Mouse (Mus musculus) spleen, embryonic (tissue): ENCODE data around the gene Rdh13.

ENCODE experiments used
- CTCF ChIA-PET: fragments of 350-600 bp; sonication (Branson Sonifier 250); formaldehyde crosslinking; loops from one replicate; lab custom pipeline; 2022; lab: Charles Lee

The Rdh13 gene

DNA sequence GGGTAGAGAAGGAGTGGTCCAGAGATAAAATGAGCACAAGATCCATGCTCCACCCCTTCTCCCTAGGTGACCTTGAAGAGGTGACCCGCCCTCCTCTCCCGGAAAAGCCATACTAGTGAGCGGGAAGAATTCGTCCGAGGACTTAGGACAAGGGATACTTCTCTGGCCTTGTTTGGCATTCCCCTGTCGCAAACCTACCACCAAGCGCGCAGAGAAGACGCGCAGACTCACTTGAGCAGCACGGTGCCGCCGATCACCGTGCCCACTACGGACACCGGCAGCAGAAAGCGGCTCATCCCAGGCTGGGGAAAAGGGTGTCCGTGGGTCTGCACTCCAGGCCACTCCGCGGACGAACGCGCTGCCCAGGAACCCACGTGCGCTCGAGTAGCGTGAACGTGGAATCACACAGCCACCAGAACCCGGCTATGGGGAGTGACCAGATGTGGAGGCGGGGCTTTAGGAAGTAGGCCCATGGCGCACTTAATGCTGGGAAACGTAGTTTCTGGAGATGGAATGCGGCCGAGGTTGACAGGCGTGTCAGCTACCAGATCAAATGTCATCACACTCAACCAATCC lies at the start of gene Rdh13:
Gene Rdh13 (minus strand): TSS at position 434 of the 576 bp plus-strand sequence.
- CTCF ChIA-PET: interaction anchor here (0.6 to 0.7 kb wide), 2 partner anchors 63 to 850 kb away, joined by 5 to 7 read pairs; no protein-coding TSS in a partner anchor

DNA sequence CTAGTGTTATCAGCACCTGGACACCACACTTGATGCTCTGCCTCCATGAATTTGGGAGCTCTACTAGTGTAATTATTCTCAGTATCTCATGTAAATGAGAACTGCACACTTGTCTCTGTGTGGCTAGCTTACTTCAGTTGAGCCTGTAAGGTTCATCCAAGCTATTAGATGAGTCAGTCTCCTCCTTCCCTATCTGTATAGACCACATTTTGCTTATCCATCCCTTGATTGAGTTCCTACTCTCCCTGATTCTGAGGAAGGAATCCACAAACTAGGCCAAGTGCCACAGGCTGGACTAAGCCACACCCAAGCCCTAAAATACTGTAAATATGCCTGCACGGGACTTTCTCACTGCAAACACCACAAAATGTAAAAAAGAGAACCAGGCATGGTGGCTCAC lies 48.5 kb upstream of the Rdh13 start:
- CTCF ChIA-PET: interaction anchor here (1.0 kb wide), 1 partner anchor 16 kb away, joined by 3 read pairs; no protein-coding TSS in a partner anchor

DNA sequence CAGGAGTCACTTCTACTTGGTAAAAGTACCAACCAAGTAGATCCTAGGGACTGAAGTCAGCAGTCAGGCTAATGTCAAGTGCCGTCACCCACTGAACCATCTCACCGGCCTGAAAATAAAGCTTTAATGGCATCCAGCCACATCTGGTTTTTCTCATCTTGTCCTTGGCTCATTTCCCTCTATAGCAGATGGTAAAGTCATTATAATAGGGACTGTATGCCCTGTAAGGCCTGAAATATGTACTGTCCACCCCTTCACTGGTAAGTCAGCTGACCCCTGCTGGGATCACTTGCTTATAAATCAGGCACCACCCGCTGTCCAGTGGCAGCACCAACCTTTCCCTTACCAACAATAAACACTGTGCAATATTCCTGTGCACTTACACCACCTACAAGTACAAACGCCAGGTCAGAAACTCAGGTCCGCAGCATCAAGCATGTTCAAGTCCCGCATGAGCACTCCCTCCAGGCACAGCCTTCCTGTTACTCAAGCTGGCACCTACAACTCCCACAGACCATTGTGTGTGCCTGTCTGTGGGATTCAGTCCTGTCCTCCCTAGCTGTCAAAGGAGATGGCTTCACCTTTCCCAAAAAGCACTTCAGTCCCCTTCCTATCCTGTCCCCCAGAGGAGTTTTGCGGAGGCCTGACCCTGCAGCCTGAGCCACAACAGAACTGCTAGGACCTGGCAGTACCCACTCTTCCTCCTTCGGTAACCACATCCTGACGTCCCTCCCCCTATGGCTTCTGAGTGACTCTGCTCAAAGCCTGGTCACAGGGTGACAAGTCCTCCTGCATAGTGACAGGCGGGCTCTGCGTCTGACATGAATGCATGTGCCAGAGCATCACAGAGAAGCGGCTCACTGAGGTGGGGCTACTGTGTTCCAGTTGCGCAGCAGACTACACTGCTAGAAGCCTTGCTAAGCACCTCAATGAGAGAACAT lies 47.1 kb upstream of the Rdh13 start:
- CTCF ChIA-PET: interaction anchor here (0.7 kb wide), 1 partner anchor 506 kb away, joined by 4 read pairs; no protein-coding TSS in a partner anchor

DNA sequence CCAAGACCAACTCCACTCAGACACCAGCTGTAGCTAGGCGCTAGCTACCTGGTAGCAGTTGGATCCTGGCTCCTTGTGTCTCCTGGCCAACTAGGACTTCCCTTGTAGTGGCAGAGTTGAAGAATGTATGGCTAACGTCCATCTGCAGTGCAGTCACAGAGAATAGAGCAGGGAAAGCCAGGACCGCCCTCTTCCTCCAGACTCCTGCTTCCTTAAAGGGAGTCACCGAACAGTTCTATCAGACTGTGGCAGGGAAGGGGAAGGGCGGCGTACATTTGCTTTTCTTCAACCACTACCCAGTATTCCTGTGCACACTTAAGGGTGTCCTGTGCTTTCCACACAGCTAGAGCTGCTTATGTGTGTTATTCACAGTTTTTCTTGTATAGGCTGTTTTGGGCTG lies 45.9 kb upstream of the Rdh13 start:
- CTCF ChIA-PET: no interaction called here

DNA sequence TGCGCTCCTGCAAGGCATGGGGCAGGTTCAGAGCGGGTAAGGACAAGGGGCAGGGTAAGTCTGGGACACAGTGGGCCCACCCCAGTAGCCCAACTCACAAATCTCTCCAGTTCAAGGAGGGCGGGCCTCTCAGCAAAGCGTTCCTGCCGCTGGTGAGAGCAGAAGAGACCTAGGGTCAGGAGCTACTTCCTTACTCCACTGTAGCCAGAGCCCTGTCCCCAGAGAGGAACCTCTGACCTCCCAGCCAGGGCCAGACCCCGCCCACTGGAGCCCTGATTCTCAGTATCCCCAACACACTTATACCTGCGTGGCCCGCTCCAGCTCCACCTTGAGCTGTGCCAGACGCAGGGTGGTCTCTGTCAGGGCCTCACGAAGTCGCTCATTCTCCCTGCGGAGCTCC lies 36.8 kb upstream of the Rdh13 start:
- CTCF ChIA-PET: no interaction called here

DNA sequence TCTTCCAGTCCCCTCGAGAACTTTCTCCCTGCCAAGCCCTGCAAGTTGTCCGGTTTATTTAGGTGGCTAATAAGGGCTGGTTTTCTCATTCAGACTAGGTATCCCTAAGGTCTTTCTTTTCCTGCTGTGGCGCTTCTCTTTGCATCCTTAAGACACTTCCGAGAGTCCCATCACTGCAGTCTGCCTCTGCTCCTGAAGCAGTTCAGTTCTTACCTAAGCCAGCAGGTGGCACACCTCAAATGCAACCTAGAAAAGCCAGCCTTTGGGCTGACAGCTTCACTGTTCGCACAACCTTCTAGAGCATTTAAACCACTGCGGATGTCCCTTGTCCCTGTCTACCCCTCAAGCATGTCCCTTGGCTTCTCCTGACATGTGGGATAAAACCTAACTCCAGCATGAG lies 34.2 kb upstream of the Rdh13 start:
- CTCF ChIA-PET: no interaction called here

DNA sequence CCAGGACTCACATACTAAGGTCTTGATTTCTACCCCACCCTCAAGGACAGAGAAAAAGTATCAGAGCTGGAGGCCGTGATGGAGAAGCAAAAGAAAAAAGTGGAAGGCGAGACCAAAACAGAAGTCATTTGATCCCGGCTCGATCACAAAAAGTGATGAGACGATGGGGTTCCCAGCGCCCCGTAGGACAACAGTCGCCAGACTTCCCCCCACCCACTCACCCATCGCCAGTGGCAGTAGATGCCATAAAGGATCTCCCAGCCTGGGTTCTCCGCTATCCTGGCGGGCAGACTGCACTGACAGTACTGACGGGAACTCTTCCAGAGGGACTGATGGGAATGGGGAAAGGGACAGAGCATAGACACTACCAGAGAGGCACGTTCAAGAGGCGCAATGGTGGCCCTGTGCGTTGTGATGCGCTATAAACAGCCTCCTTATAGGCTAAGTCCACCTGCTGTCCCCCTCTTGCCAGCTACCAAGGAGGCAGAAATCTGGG lies 33.4 kb upstream of the Rdh13 start:
- CTCF ChIA-PET: no interaction called here

DNA sequence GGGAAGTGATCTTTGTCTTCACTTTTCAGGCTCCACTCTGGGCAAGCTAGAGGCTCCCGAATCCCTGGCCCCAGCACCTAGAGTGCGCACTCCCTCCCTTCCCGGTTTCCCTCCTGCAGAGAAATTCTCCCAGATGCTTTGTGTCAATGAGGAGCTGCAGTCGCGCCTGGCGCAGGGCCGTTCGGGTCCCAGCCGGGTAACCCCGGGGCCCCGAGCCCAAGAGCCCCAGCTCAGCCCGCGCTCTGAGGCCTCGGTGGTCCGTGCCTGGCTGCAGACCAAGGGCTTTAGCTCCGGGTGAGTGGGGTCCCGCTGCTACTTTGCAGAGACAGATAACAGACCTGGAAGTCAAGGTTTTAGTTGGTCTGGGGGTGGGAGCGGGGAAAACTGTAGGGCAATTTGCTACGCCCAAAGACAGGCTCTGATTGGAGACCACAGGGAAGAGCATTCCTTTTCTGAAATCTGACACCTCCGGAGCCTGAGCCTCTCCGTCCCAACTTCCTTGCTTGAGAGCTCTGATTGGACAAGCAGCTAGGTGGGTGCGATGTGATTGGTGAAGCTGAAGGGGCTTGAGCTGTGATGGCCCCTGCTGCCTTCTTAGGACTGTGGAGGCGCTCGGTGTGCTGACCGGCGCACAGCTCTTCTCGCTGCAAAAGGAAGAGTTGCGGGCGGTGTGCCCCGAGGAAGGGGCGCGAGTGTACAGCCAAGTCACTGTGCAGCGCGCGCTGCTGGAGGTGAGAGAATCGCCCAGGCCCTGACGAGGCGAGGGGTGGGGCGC lies 32.8 kb upstream of the Rdh13 start:
- CTCF ChIA-PET: interaction anchor here (0.5 to 1.3 kb wide), 2 partner anchors 15 to 22 kb away, joined by 3 to 7 read pairs; no protein-coding TSS in a partner anchor

DNA sequence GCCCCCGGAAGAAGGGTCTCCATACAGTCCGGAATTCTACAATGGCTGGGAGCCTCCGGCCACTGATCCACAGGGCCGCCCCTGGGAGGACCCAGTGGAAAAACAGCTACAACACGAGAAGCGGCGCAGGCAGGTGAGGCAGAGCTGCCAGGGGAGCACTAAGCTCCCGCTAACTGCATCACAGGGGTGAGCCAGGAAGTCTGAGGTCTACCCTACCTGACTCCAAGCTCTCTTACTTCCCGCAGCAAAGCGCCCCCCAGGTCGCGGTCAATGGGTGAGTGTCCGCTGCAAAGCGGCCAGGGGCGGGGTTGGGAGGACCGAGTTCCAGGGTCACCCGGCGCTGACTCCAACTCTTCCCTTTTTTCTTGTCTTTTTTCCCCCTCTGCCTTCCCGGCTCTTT lies 28.5 kb upstream of the Rdh13 start:
- CTCF ChIA-PET: interaction anchor here (0.7 kb wide), 1 partner anchor 38 kb away, joined by 6 read pairs; no protein-coding TSS in a partner anchor

DNA sequence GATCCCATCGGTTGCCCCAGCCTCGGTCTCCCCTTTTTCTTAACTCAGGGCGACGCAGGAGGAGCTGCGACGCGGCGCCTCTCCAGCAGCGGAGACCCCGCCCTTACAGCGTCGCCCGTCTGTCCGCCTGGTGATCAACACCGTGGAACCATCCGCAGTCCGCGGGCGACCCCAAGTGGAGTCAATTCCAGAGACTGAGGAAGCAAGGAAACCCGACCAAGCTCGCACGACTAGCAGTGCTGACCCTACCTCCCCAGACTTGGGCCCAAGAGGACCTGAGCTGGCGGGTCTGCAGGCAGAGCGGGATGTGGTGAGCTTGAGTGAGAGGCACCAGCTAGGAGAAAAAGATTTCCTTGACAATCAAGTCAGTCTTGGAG lies 25.7 kb upstream of the Rdh13 start:
- CTCF ChIA-PET: no interaction called here

DNA sequence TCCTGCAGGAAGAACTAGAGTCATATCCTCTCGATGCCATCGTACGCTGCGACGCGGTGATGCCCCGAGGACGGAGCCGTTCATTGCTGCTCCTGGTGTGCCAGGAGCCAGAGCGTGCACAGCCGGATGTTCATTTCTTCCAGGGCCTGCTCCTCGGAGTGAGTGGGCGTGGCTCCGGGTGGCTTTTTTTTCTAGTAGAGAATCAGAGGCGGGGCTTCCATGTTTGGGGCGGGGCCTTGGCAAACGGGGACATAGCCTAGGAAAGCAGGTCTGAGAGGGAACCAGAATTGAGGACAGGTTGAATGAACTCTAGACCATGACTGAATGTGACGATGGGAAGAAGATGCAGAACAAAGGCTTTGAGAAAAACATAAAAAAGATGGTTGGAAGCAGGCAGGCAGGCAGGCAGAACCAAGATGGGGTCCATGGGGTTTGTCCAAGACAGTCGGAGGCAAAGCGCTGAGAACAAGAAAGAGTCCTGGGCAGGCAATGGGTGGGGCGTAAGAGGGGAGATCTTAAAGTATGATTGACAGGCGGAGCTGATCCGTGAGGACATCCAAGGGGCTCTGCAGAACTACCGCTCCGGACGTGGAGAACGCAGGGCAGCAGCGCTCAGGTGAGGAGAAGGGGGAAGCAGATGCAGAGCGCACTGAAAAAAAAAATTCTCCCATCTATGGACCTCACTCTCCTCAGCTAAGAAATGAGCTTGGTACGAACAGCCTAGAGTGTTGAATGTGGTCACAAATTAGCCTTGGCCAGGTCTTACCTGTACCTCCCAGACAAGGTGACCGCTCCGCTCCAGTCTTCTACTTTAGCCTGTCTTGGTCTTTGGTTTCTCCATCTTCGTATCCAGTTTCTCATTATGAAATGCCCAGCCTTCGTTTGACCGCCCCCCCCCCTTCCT lies 25.1 kb upstream of the Rdh13 start:
- CTCF ChIA-PET: no interaction called here

DNA sequence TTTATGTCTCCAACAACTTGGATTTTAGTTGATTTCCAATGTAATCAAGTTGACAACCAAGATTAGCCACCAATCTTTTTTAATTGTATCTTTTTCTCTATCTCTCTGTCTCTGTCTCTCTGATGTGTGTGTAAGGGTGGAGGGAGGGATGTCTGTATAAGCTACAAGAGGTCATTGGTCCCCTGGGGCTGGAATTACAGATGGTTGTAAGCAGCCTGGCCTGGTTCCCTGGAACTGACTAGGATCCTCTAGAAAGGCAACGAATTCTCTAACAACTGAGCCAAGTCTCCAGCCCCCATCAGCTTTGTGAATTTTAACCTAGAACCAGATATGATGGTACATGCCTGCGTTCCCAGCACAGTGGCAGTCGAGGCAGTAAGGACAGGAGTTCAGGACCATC lies 22.4 kb upstream of the Rdh13 start:
- CTCF ChIA-PET: no interaction called here

DNA sequence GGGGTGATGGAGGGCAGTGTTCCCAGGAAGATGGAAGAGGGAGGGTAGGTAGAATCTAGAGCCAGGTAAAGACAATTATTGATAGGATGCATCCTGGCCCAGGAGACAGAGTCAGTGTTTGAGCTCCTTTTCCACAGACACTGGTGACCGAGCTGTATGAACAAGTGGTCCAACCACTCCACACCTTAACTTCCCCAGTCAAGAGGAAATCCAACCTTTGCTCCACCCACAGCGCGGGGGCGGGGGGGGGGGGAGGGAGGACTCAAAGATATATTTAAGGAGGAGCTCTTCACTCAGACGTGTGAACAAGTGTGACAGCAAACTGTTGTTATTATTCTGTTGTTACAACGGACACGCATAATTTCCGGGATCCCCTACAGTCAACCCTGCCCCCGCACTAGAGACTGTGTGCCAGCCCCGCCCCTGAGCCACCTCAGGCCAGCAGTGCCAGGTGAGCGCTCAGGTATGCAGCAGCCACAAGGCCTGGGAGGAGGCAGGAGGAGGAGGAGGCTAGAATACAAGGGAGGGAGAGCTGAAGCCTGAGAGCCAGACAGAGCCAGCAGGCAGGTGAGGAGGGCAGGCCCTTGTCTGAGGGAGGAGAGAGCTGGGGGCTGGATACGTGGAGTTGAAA lies 18.9 kb upstream of the Rdh13 start:
- CTCF ChIA-PET: interaction anchor here (0.6 to 1.1 kb wide), 5 partner anchors 13 to 1880 kb away, joined by 3 to 6 read pairs (median 3); no protein-coding TSS in a partner anchor

DNA sequence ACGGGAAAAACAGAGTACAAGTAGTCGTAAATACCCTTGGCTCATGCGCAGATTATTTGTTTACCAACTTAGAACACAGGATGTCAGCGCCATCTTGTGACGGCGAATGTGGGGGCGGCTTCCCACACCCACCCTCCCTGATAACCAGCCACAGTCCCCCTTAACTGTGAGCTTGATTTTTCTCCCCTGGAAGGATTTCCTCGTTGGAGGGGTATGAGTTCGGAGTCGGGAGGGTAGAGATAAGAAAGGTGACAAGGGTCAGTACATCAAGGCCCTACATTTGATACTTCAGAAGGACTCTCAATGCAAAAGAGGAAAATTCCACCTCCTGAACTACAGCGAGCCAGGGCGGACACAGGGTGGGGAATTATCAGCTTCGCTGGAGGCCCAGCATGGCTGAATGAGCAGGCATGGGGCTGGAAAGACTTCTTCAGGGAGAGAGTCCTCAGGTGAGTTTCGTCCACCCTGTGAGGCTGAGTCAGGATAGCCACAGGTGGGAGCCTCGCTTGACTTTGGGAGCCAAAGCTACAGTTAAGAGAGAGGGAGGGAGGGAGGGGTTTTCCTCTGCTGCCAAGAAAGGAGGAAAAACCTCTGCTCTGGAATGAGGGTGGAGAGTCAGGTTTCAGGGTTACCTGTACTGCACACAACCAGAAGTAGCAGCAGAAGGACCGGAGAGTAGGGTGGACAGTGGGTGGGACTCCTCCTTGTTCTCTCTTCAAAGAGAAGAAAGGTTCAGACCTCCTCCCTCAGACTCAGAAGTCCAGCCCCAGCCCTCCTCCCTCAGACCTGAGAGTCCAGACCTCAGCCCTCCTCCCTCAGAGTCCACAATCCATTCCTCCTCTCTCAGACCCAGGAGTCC lies 15.4 kb upstream of the Rdh13 start, which contains the start of gene Eps8l1:
Gene Eps8l1 (plus strand): TSS at position 99 of the 859 bp plus-strand sequence.
- CTCF ChIA-PET: interaction anchor here (0.5 to 0.6 kb wide), 2 partner anchors 63 to 465 kb away, joined by 4 read pairs; partner anchors contain the start of gene Tnni3

DNA sequence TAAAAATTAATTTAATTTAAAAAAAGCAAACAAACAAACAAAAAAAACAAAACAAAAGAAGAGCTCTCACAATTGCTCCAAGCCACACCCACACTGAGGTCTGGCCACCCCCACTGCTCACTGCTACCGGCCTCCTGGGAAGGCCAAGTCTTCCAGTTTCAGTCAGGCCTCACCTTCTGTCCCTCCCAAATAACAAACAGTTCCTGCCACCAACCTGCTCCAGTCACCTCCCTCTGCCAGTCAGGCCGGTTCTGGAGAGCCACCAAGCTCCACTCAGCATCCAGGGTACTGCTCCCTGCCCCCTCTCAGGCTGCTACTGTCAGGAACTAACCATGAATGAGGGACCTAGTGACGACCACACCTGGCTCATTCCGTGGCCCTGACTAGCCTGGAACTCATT lies 7.2 kb upstream of the Rdh13 start:
- CTCF ChIA-PET: no interaction called here

DNA sequence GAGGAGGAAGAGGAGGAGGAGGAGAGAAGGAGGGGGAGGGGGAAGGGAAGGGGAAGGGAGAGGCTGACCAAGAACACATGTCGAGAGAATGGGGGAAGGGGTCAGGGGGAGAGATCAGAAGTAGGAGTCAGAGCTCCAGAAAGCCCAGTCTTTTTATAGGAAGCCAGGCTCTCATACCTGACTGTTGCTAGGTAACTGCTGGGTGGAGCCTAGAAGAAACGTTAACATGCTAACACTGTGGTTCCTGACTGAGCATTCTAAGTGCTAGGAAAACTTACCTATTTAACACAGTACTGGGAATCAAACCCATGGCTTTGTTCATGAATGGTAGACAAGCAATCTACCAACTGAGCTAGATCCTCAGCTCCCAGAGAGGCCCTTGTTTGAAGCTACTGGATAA lies 3.8 kb upstream of the Rdh13 start:
- CTCF ChIA-PET: interaction anchor here (0.7 kb wide), 1 partner anchor 411 kb away, joined by 25 read pairs; no protein-coding TSS in a partner anchor

DNA sequence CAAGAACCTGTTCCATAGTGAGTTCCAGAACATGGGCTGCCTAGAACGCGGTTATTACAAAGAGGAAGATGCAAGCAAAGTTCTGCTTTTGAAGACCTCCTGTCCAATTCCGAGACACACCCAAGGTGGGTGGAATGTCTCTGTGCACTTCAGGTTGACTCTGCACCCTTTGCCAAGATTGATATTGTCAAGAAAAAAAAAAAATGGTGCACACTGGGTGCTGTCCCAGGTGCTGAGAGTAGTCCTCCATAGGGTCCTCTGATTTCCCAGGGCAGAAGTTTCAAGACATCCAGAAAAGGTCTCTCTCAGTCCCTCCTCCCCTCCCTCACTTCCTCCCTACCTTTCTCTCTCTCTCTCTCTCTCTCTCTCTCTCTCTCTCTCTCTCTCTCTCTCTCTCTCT lies 3.0 kb upstream of the Rdh13 start:
- CTCF ChIA-PET: interaction anchor here (0.7 kb wide), 1 partner anchor 412 kb away, joined by 25 read pairs; no protein-coding TSS in a partner anchor

DNA sequence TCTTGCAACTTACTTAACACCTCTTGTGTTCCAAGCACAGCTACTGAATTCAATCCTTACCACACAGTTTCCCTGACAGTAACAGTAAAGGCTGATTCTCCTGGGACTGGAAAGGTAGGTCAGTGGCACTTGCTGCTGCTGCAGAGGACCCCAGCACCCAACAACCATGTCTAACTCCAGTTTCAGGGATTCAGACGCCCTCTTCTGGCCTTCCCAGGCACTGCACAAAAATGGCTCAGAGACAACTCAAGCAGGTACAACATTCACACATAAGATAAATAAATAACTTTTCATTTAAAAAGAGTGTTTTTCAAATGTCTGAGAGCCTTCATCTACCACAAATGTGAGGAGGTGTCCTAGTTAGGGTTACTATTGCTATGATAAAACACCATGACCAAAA lies 1.7 kb upstream of the Rdh13 start:
- CTCF ChIA-PET: no interaction called here

DNA sequence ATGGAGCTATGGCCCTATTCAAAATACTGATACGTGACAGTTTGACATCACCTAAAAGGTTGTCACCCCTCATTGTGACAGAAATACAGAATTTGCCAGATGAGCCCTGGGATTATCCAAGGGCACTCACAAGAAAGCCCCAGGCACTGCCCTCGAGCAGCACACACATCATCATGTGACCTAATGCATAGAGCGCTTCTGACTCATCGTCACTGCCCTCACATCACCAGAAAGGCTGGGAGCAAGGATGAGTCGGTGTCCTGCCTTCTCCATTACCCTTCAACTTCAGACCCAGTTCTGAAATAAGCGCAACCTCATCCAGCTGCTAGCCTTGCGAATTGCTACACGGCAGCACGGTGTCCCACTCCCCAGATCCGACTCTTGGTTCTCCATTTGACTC lies 4.9 kb downstream of the Rdh13 start:
- CTCF ChIA-PET: no interaction called here
